Mouse (Mus musculus) 416B (cell line): Measurements from ENCODE around the gene Gamt.

Source experiments
- DNase-seq: peaks from one replicate; pipeline ENCODE4 v3.0.0; 2011; ENCODE audit warnings: low read depth

The Gamt gene

DNA sequence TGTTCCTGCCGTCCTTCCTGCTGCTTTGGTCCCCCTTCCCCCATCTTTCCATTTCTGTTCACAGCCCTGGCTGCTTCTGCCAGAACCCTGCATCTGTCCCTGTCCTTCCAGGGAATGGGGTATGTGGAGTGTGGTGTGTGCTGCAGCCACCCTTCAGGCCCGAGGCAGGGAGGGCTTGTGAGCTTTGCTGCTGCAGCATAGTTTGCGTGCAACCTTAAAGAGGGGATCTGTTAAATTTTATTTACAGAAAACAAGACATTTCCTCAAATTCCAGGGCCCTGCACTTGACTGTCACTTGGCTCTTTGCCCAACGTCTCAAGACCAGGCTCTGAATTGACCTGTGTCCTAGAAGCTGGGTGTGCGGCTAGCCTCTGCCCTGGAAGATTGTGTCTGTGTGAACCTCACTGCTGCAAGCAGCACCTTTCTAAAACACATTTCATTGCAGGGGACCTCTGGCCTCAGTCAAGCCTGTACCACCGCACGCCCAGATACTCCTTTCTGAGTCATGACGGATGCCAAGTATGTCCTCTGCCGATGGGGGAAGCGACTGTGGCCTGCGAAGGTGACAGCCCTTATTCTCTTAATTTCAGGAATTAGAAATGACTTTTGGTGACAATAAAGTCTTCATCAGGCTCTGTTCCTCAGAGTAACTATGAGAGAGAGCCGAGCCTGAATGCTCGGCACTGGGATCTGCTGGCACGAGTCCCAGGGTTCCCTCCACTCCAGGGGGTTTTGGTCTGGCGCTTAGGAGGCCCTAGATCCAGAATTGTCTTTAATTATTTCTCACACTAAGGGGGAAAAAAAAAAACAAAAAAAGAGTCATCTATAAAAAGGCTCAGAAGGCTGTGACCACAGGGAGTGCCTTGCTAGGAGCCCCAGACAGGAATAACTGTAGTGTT, 32.7 kb downstream of the Gamt start:
- no peak for DNase-seq

- DNase-seq, result no peak
Measured at GRCm38 (mm10) chr10:80227166-80227539, 33.7 kb downstream of the Gamt start.

DNA sequence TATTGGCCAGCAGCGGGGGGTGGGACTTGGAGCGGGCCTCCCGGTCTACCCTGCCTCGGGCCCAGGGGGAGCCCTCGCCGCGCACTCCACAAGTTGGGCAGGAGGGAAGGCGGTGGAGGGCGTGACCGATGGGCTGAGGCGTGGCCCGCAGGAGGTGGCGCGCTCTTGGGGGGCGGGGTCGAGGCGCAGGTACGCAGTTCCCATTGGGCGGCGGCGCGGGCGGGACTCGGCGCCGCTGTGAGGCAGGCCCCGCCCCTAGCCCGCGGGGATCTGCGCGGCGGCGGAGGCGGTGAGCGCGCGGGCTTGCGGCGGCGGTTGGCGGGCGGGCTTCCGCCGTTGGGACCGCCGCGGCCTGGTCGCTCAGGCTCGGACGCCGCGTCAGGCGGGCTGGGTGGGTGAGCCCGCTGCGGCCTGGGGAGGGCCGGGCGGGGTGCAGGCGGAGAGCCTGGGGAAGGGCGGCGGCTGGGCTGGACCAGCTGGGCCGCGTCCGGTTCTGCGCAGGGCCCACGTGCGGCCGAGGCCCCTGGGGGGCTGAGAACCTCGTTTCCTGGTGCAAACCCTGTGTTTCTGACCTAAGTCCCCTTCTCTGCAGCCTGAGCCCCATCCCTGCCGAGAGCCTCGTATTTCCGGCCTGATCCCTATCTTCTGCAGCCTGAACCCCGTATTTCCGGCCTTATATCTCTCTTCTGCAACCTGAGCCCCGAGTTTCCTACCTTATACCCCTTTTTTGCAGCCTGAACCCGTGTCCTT, 34.2 kb downstream of the Gamt start, which contains the start of gene Mum1:
Mum1 (plus strand) TSS at position 19 of the 750 bp plus-strand sequence.
- peak; percentile 99 for DNase-seq

DNA sequence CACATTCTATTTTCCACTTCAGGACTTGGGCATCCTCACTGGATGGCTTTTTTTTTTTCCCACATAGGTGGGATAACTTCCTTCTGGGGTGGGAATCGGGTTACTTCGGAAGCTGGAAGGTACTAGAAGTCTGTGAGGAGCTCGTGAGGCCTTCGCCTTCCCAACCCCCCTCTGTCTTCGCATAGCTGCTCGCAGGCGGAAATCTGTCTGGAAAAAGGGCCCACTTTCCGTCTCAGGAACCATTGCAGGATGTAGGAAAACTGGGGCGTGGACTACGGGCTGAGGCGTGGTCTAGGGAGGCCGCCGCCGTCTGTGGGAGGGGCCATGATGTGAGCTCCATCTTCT, 34.8 kb downstream of the Gamt start:
- no peak for DNase-seq

- peak; percentile 37 for DNase-seq
Measured at GRCm38 (mm10) chr10:80223137-80223536, 37.7 kb downstream of the Gamt start.

GRCm38 (mm10) chr10:80220676-80221075, 40.1 kb downstream of the Gamt start:
- DNase-seq, result no peak

DNA sequence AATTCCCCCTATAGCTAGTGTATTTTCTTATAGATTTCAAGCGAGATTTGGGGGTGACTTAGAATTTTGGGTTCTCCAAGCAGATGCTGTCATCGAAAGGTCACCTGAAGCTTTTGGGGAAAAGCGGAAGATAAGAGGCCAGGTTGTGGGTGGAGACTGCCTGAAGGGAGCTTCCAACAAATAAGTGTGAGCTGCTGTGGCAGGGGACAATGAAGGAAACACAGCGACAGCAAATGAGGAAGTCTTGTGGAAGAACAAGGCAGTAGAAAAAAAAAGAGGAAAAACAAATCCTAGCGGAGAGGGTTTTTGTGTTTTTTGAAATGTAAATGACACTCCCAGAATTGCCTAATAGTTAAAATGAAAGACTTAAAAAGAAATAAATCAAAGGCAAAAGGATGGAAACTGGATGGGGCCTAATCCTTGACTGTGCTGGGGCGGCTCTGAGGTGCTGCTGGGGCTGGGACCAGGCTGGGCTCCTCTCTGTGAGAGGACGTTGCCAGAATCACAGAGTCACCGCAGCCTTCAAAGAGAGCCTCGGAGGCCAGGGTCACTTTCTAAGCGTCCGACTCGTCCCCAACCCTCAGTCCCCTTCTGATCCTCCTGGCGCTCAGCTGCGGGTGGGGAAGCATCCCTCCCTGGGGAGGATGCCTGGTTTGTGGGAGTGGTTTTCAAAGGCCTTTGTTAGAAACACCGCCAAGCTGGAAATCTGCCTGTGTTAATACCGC, 45.6 kb downstream of the Gamt start:
- DNase-seq, result no peak

DNA sequence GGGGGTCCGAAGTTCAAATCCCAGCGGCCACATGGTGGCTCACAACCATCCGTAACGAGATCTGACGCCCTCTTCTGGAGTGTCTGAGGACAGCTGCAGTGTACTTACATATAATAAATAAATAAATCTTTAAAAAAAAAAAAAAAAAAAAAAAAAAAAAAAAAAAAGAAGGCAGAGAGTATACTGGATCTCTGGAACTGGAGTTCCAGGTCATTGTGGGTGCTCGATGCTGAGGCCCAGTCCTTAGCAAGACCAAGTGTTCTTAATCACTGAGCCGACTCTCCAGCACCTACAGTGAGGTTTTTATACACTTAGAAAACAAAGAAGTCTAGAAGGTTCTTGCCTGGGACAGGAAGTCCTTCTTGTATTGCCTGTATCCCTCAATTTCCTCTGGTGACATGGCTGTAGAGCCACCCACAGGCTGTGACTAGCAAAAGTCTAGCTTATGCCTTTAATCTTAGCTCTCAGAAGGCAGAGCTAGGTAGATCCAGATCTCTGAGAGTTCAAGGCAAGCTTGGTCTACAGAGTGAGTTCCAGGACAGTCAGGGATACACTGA, 49.2 kb downstream of the Gamt start:
- peak; percentile 60 for DNase-seq

DNA sequence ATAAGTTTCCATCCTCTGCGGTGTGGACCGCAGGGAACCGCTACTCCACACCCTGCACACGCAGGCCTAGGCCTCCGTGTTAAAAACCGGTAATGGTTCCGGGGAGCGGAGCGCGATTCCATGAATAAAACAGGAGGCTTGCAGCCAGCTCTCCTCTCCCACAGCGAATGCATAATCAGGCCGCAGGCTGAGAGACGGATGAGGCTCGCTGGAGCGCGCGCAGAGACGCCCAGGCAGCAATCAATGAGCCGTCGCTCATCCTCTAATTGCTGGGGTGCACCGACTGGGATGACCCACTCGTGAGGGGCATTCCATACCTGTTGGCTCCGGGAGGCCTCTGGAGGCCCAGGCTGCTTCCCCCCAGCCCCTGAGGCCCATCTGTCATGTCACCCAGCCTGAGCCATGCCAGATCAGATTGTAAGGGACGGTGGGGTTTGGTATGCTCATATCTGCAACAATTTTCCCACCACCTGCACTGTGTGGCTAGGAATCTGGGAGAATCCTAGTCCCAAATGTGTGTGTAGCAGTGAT, 51.9 kb downstream of the Gamt start:
- DNase-seq, result no peak

DNA sequence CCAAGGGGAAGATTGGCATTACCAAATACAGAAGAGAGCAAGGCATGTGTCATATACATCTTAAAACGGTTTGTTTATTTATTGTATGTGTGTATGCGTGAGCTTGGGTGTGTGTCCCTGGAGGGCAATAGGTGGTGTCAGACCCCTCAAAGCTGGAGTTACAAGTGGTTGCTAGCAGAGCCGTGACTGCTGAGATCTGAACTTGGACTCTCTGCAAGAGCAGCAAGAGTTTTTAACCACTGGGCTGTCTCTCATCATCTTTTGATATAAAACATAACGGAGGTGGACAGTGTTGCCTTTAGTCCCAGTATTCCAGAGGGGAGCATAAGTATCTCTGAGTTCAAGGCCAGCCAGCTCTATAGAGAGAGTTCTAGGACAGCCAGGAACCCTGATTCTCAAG, 52.6 kb downstream of the Gamt start:
- DNase-seq, result no peak
